Mouse (Mus musculus) liver, embryonic 12.5 days (tissue): Measurements from ENCODE around the gene Rnaset2b. TPM values are rescaled to one million over a fixed set of nuclear protein-coding genes. Genes with fewer than 3 reads are reported as not detected.
"Not testable (repeated sequence)": the region's sequence is repeated elsewhere in the genome, so short reads cannot be mapped to it uniquely, and the experiment has no call there.

Source experiments
- ATAC-seq: fragments of 200-750 bp; cut with Nextera tagmentation; 2 replicates; pipeline ENCODE4 v1.8.0; 2017; ENCODE audit warnings: moderate number of reproducible peaks, mild to moderate bottlenecking, moderate library complexity
- H3K27ac ChIP-seq: fragments of 300-500 bp; sonication (generic); 2 replicates; pipeline ENCODE4 v1.5.1; 2016; ENCODE audit warnings: mild to moderate bottlenecking
- H3K27me3 ChIP-seq: fragments of 300-500 bp; sonication (generic); replicated peaks from 2 replicates; pipeline ENCODE4 v1.6.1; 2016; ENCODE audit warnings: mild to moderate bottlenecking, moderate library complexity
- H3K36me3 ChIP-seq: fragments of 300-500 bp; sonication (generic); 2 replicates; pipeline ENCODE4 v1.6.1; 2016; ENCODE audit warnings: mild to moderate bottlenecking, moderate library complexity
- H3K4me1 ChIP-seq: fragments of 300-500 bp; sonication (generic); 2 replicates; pipeline ENCODE4 v1.6.1; 2016
- H3K4me2 ChIP-seq: fragments of 300-500 bp; sonication (generic); 2 replicates; pipeline ENCODE4 v1.6.1; 2016; ENCODE audit warnings: mild to moderate bottlenecking, moderate library complexity
- H3K4me3 ChIP-seq: fragments of 300-500 bp; sonication (generic); 2 replicates; pipeline ENCODE4 v1.5.1; 2016; ENCODE audit warnings: mild to moderate bottlenecking, moderate library complexity
- H3K9ac ChIP-seq: fragments of 300-500 bp; sonication (generic); 2 replicates; pipeline ENCODE4 v1.6.1; 2016; ENCODE audit warnings: mild to moderate bottlenecking, moderate library complexity
- H3K9me3 ChIP-seq: fragments of 300-500 bp; sonication (generic); replicated peaks from 2 replicates; pipeline ENCODE4 v1.6.1; 2016; ENCODE audit warnings: mild to moderate bottlenecking, moderate library complexity
- WGBS: fragments of 180-500 bp; shearing (Covaris S2); methylation state at CpG from one replicate; pipeline ENCODE4 v1.1.7; 2016; ENCODE audit not compliant: insufficient replicate concordance; 5-methylcytosine and 5-hydroxymethylcytosine counted together
- polyA plus RNA-seq: library from polyadenylated mRNA; unstranded; fragments of >200 nt; fragmentation: Nextera tagmentation; extraction: Ambion mirVana; gene quantifications from 2 replicates; pipeline ENCODE4 v1.2.1, GENCODE M21; 2016

Gene Rnaset2b
- polyA plus RNA-seq, 1 experiment from 2014 or later, result 107 TPM

DNA sequence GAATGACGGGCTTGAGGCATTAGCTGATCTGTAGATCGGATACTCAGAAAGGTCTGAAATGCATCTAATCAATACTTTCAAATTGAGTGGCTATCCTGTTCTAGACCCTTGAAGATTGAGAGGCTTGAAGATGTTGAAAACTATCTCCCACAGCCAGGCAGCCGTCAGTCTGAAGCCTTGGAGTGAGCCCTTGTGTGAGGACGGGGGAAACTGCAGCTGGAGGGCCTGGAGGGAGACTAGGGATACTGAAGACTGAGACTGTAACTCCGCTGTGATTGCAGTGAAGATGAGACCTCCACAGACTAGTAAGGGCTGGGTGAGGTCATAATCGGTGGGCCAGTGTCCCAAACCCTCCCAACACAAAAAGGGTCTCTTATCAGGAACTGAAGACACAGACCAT, 8.1 kb upstream of the Rnaset2b start:
- not testable (repeated sequence) for H3K4me2 ChIP-seq, H3K4me1 ChIP-seq, ATAC-seq, H3K9ac ChIP-seq, H3K9me3 ChIP-seq, H3K36me3 ChIP-seq, H3K27ac ChIP-seq, H3K27me3 ChIP-seq, H3K4me3 ChIP-seq
- 41% methylated on average over 4 of the region's 6 CpGs for WGBS

DNA sequence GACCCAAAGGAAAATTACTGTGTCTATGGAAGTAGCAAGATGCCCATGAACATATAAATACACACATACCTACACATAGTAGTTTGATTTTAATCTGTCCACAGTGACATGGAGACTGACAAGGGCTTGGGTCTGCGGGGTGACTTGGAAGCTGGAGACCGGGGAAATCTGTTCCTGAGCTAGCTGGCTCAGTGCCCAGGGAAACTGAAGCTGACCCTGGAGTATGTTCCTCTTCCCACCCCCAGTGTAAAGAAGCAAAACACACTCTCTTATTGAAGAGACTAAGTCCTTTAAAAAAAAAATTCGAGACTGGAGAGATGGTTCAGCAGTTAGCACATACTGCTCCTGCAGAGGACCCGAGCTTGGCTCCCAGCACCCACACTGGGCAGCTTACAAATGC, 7.5 kb upstream of the Rnaset2b start:
- H3K27ac ChIP-seq, H3K9me3 ChIP-seq, H3K36me3 ChIP-seq, ATAC-seq, H3K27me3 ChIP-seq, H3K4me1 ChIP-seq, H3K9ac ChIP-seq, H3K4me3 ChIP-seq, H3K4me2 ChIP-seq: not testable (repeated sequence)
- WGBS, result 69% methylated on average over 4 of the region's 4 CpGs

DNA sequence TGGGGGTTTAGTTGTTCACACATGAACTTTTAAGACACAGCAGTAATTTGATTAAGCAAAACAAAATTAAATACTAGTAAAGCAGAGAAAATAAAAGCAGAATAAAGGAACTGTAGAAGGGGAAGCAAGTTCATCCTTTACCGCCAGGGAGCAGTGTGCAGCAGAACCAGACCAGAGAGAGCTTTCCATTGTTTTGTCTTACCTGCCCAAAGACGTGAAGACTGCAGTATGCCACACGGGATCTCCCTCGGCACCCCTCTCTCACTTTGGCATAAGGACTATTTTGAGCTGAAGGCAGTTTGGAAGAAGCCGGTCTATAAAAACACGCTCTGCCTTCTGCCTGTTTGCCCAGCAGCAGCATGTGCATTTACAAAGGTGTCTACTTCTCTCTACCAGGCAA, 5.1 kb upstream of the Rnaset2b start:
- 12% methylated on average over 6 of the region's 6 CpGs for WGBS
- not testable (repeated sequence) for H3K27me3 ChIP-seq, H3K9me3 ChIP-seq, H3K4me2 ChIP-seq, H3K27ac ChIP-seq, ATAC-seq, H3K4me1 ChIP-seq, H3K9ac ChIP-seq, H3K4me3 ChIP-seq, H3K36me3 ChIP-seq

DNA sequence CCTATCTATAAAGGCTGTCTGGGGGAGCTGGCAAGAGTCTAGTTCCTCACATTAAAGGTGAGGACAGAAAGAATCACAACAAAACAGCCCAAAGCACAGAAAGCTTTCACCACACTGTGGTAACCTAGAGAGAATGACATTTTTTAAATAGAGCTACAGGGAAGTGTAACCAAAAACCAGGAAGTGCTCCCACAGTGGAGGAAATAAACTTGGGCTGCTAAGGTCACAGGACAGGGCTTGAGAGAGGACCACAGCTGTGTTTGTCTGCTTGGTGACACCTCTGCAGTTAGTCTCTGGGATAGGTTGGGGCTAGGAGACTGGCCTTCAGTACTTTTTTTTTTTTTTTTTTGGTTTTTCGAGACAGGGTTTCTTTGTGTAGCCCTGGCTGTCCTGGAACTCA, 2.8 kb upstream of the Rnaset2b start:
- not testable (repeated sequence) for H3K36me3 ChIP-seq, H3K9me3 ChIP-seq, H3K4me3 ChIP-seq, H3K9ac ChIP-seq, H3K4me2 ChIP-seq, H3K4me1 ChIP-seq, ATAC-seq, H3K27ac ChIP-seq, H3K27me3 ChIP-seq
- 17% methylated on average over 1 of the region's 1 CpGs for WGBS

DNA sequence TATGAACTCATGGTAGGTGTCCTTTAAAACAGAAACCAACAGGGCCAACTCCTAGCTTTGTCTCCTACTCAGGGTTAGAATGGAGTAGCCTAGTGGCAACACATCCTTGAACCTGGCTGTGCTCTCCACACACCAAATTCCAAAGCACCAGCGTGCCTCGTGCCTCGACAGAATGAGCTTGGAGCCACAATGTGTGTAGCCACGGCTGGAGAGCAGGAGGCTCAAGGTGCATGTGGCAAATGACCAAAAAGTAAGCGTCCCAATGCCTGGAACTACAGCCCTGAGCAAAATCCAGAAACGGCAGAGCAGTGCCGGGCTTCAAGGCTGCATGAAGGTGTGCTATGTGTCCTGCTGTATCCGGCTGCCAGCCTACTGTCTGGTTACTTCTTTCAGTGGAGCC, 804 bp downstream of the Rnaset2b start:
- WGBS, result 70% methylated on average over 8 of the region's 8 CpGs
- H3K9me3 ChIP-seq, H3K4me3 ChIP-seq, H3K4me1 ChIP-seq, H3K36me3 ChIP-seq, H3K4me2 ChIP-seq, H3K27ac ChIP-seq, H3K9ac ChIP-seq, H3K27me3 ChIP-seq, ATAC-seq: not testable (repeated sequence)

DNA sequence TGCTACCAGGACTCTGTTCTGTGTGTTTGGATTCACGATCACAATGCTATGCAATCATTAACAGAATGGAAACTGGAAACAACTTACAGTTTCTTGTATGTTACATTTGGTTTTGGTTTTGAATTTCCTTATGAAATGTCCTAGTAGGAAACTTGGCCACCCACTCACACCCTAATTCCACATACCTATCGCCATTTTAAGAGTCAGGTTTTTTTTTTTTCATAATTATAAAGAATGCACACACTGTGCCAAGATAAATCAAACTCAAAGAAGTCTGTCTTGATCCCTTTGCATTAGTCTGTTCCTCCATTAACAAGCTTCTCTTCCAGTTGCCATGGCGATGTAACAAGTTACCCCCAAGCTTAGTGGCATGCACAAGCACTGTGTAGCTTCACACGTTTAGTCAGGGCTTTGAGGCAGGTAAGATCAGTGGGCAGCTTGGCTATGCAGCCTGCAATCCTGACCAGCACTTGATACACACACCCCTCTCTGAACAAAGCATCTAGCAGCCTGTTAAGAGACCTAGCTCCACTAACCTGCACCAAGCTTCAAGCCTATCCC, 2.5 kb downstream of the Rnaset2b start:
- H3K9ac ChIP-seq, H3K27ac ChIP-seq, H3K4me3 ChIP-seq, H3K27me3 ChIP-seq, H3K4me1 ChIP-seq, ATAC-seq, H3K36me3 ChIP-seq, H3K4me2 ChIP-seq, H3K9me3 ChIP-seq: not testable (repeated sequence)
- 69% methylated on average over 4 of the region's 4 CpGs for WGBS

DNA sequence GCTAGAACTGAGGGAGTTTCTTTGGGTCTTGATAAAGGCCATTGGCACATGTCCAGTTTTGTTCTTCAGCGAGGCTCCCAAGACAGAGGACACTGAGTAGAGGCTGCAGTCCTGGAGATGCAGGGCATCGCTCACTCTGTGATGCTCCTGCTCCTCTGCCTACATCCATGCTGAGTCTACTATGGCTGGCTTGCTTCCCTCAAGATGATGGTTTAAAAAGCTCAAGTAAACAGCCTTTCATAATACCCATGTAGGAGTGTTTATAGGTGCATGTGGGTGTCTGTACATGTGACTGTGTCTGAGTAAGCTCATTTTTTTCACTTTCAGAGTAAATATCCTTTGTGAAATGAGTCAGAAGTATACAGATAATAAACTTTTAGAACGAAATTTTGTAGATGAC, 4.6 kb downstream of the Rnaset2b start:
- WGBS, result 41% methylated on average over 3 of the region's 3 CpGs
- H3K9me3 ChIP-seq, ATAC-seq, H3K4me2 ChIP-seq, H3K4me1 ChIP-seq, H3K4me3 ChIP-seq, H3K27ac ChIP-seq, H3K27me3 ChIP-seq, H3K9ac ChIP-seq, H3K36me3 ChIP-seq: not testable (repeated sequence)

DNA sequence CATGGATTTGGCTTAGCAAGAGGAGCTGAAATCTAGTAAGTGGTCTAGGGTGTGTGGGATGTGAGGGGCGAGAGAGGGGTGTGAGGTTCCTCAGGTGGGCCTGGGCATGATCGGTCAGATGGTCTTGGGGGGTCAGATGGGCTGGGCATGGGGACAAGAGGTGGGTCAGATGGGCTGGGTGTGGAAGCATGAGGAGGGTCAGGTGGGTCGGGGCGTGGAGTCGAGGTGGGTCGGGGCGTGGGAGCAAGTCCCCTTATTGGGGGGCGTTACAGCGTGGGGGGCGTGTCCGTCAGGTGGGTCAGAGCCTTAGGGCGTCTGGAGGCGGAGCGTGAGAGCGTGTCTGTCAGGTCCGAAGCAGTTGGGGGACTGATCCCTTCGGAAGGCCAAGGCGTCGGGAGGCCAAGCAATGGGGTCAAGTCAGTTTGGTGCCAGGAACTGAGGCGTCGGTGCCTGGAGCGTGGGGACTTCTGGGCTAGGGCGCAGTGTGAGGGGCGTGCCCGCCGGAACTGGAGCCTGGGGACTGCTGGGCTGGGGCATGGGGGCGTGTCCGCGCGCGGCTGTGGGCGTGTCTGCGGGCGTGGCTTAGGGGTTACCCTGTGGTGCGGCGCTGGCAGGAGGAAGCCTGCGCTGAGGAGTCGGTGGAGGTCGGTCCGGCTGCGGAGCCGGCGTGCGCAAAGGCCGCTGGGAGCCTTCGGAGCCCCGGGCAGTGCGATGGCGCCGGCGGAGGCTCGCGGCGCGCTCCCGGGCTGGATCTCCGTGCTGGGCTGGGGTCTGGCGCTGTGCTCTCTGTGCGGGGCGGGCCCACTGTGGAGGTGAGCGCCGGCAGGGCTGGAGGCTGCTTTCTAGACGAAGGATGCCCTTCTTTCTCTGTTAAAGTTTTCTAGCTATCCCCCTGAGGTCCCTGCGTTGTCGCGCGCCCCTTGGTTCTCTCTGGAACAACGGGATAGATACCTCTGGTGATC, 8.1 kb downstream of the Rnaset2b start, which contains the start of gene Gm49721:
Gm49721 (plus strand) TSS at position 618 of the 962 bp plus-strand sequence.
- H3K9me3 ChIP-seq, H3K27me3 ChIP-seq, H3K36me3 ChIP-seq, H3K4me1 ChIP-seq: not testable (repeated sequence)
- H3K9ac ChIP-seq, result peak within 1 kb of the TSS; percentile 76
- H3K4me2 ChIP-seq, result peak within 1 kb of the TSS; percentile 78
- ATAC-seq, result peak; percentile 99
- WGBS, result 2% methylated on average over 54 of the region's 68 CpGs
- H3K27ac ChIP-seq, result peak within 1 kb of the TSS; percentile 45; the same call in 1 of the 2 replicates
- H3K4me3 ChIP-seq, result peak within 1 kb of the TSS; percentile 66

DNA sequence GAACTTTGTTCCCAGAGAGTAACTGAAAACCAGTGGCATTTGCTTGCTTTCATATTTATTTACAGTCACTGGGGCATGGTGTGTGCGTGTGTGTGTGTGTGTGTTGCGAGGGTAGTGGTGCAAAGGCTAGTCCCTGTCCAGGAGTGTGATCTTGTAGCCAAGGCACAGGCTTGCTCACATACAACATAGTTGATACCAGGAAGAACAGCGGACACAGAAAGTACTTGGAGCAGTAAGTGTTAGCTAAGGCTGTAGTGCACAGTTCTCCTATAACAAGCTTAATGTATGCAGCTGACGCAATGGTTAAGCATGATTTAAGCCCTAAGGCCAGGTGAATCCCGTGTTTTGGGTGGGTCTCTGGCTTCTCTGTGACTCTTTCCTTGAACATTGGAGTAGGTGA, 8.9 kb downstream of the Rnaset2b start:
- peak overlapping the region; percentile 78 for H3K4me2 ChIP-seq
- H3K9ac ChIP-seq, result peak overlapping the region; percentile 76
- H3K36me3 ChIP-seq, H3K27ac ChIP-seq, ATAC-seq, H3K27me3 ChIP-seq, H3K4me1 ChIP-seq, H3K9me3 ChIP-seq: not testable (repeated sequence)
- H3K4me3 ChIP-seq, result peak overlapping the region; percentile 66
- 23% methylated on average over 5 of the region's 5 CpGs for WGBS

DNA sequence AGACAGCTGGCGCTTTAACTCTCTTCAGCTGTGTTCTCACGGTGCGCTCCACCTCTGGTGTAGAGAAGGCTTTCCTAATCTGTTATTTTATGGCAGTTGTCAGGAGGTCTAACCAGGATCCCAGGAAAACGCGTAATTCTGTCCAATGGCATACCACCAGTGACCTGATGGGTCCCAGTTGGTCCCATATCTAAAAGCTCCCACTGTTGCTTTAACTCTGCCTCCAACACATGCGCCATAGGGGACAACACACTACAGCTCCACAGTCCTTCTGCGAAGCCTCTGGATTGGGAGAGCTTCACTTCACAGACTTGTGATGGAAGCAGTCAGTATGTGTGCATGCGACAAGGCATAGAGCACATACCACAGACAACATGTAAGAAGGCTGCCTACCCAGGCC, 9.7 kb downstream of the Rnaset2b start:
- not testable (repeated sequence) for H3K4me1 ChIP-seq, H3K4me3 ChIP-seq, H3K27ac ChIP-seq, ATAC-seq, H3K9ac ChIP-seq, H3K9me3 ChIP-seq, H3K27me3 ChIP-seq, H3K4me2 ChIP-seq, H3K36me3 ChIP-seq
- WGBS, result 83% methylated on average over 5 of the region's 8 CpGs

DNA sequence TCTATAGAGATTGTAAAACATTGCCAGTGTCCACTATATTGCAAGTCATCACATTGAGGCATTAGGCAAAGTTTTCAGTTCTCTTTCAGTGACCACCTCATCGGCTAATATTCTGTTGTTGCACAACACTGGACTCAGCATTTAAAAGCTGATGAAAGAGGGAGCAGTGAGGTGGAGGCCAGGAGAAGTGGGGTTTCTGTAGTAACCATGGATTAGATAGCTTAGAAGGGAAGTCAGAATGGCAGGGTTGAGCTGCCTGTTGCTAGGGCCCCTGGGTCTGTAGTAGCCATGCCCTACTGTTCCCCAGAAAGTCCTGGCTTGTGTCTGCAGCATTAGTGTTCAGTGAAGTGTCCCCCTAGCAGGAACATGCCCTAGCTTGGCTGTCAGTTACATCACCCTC, 15.7 kb downstream of the Rnaset2b start:
- H3K9ac ChIP-seq, H3K27me3 ChIP-seq, H3K36me3 ChIP-seq, H3K4me2 ChIP-seq, H3K4me3 ChIP-seq, H3K4me1 ChIP-seq, ATAC-seq, H3K27ac ChIP-seq, H3K9me3 ChIP-seq: not testable (repeated sequence)
- 83% methylated on average over 1 of the region's 1 CpGs for WGBS

DNA sequence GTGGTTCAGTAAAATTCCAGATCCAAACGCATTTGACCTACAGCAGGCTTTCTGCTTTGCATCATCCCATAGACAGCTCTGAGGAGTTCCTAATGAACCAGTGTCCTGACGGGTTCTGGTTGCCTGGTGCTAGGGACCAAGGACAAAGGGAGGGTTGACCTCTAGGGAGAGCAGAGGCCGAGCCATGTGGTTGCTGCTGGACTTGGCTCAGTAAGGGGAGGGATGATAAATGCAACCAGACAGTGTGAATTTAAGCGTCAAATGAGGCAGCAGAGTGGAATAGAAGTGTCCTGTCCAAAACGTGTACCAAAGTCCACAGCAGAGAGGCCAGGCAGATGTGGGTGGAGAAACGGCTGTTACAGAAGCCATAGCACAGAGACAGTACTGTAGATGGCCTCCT, 25.1 kb downstream of the Rnaset2b start:
- H3K27me3 ChIP-seq, ATAC-seq, H3K27ac ChIP-seq: not testable (repeated sequence)

More for the DNA sequence above, 25.1 kb downstream of the Rnaset2b start:
- WGBS, result no CpG with 5 or more reads among the region's 6 CpGs
- not testable (repeated sequence) for H3K36me3 ChIP-seq, H3K4me1 ChIP-seq, H3K9me3 ChIP-seq, H3K4me3 ChIP-seq, H3K4me2 ChIP-seq, H3K9ac ChIP-seq
